Mouse (Mus musculus) lung, embryonic 16.5 days (tissue): ENCODE measurements around the gene Ppp1r14d. TPM values are rescaled to one million over a fixed set of nuclear protein-coding genes. Genes with fewer than 3 reads are reported as not detected.

Experiments
- ATAC-seq: fragments of 200-750 bp; cut with Nextera tagmentation; 2 replicates; pipeline ENCODE4 v1.8.0; 2017; ENCODE audit warnings: low read depth, mild to moderate bottlenecking, moderate library complexity
- H3K27ac ChIP-seq: fragments of 300-500 bp; sonication (generic); 2 replicates; pipeline ENCODE4 v1.5.1; 2014; ENCODE audit warnings: mild to moderate bottlenecking, control low read depth, low read length
- H3K27me3 ChIP-seq: fragments of 300-500 bp; sonication (generic); 2 replicates; pipeline ENCODE4 v1.6.1; 2014; ENCODE audit warnings: low read depth, low read length, mixed read lengths; ENCODE audit not compliant: control insufficient read depth, insufficient read depth
- H3K36me3 ChIP-seq: fragments of 300-500 bp; sonication (generic); 2 replicates; pipeline ENCODE4 v1.6.1; 2014; ENCODE audit warnings: low read length; ENCODE audit not compliant: control insufficient read depth, insufficient read depth
- H3K4me1 ChIP-seq: fragments of 300-500 bp; sonication (generic); replicated peaks from 2 replicates; pipeline ENCODE4 v1.6.1; 2014; ENCODE audit warnings: low read length, mixed read lengths; ENCODE audit not compliant: control insufficient read depth, insufficient read depth
- H3K4me2 ChIP-seq: fragments of 300-500 bp; sonication (generic); 2 replicates; pipeline ENCODE4 v1.6.1; 2014; ENCODE audit warnings: low read depth, low read length, control low read depth
- H3K4me3 ChIP-seq: fragments of 300-500 bp; sonication (generic); 2 replicates; pipeline ENCODE4 v1.5.1; 2014; ENCODE audit warnings: mild to moderate bottlenecking, low read length, control low read depth
- H3K9ac ChIP-seq: fragments of 300-500 bp; sonication (generic); 2 replicates; pipeline ENCODE4 v1.6.1; 2014; ENCODE audit warnings: low read length, control low read depth
- H3K9me3 ChIP-seq: fragments of 300-500 bp; sonication (generic); 2 replicates; pipeline ENCODE4 v1.6.1; 2016; ENCODE audit warnings: low read length; ENCODE audit not compliant: control insufficient read depth
- WGBS: fragments of 180-500 bp; shearing (Covaris S2); extraction: QIAGEN DNeasy Blood & Tissue Kit; methylation state at CpG from one replicate; pipeline ENCODE4 v1.1.7; 2014; 5-methylcytosine and 5-hydroxymethylcytosine counted together
- polyA plus RNA-seq: library from polyadenylated mRNA; unstranded; fragments of >200 nt; fragmentation: Nextera tagmentation; extraction: Ambion mirVana; gene quantifications from 2 replicates; pipeline ENCODE4 v1.2.1, GENCODE M21; 2015

Gene Ppp1r14d
- polyA plus RNA-seq, 1 experiment from 2014 or later: 0.73 TPM

- Histone ChIP-seq H3K4me3 (no peak overlapping the region), H3K4me2 (no peak overlapping the region), H3K9ac (no peak overlapping the region), H3K27ac (no peak overlapping the region), H3K27me3 (no peaks in the 10 kb centered on the region), H3K9me3 (no peaks in the 10 kb centered on the region), H3K36me3 (peaks cover 14% of the 10 kb centered on the region), H3K4me1 (no peaks in the 10 kb centered on the region)
- WGBS: 87% methylated on average over 7 of the region's 7 CpGs
- ATAC-seq: no peak
These were observed 46.8 kb downstream of the Ppp1r14d start for GRCm38 (mm10) chr2:119182914-119183313.

- no peak overlapping the region for H3K4me2 ChIP-seq
- no peak for ATAC-seq
- WGBS: 77% methylated on average over 5 of the region's 5 CpGs
- H3K27ac ChIP-seq: no peak overlapping the region
- H3K4me1 ChIP-seq: peaks cover 10% of the 10 kb centered on the region
- H3K9ac ChIP-seq: no peak overlapping the region
- H3K27me3 ChIP-seq: no peaks in the 10 kb centered on the region
- no peaks in the 10 kb centered on the region for H3K9me3 ChIP-seq
- no peak overlapping the region for H3K4me3 ChIP-seq
- peaks cover 9% of the 10 kb centered on the region; the same call in 1 of the 2 replicates for H3K36me3 ChIP-seq
These were observed 52.2 kb downstream of the Ppp1r14d start for GRCm38 (mm10) chr2:119177384-119177939.

- 53% methylated on average over 3 of the region's 3 CpGs for WGBS
- no peak overlapping the region for H3K4me2 ChIP-seq
- H3K27me3 ChIP-seq: no peaks in the 10 kb centered on the region
- no peak overlapping the region for H3K4me3 ChIP-seq
- H3K36me3 ChIP-seq: peaks cover 9% of the 10 kb centered on the region; the same call in 1 of the 2 replicates
- no peak for ATAC-seq
- no peak overlapping the region for H3K27ac ChIP-seq
- H3K4me1 ChIP-seq: peaks cover 11% of the 10 kb centered on the region
- no peak overlapping the region for H3K9ac ChIP-seq
- no peaks in the 10 kb centered on the region for H3K9me3 ChIP-seq
These were observed 52.9 kb downstream of the Ppp1r14d start for GRCm38 (mm10) chr2:119176761-119177160.

GRCm38 (mm10) chr2:119175614-119176013 is 54.1 kb downstream of the Ppp1r14d start:
- no peaks in the 10 kb centered on the region for H3K9me3 ChIP-seq
- peaks cover 9% of the 10 kb centered on the region; the same call in 1 of the 2 replicates for H3K36me3 ChIP-seq
- no peaks in the 10 kb centered on the region for H3K27me3 ChIP-seq
- H3K4me3 ChIP-seq: no peak overlapping the region
- WGBS: 43% methylated on average over 6 of the region's 6 CpGs
- no peak for ATAC-seq
- no peak overlapping the region; the same call in 1 of the 2 replicates for H3K27ac ChIP-seq
- H3K4me2 ChIP-seq: no peak overlapping the region
- H3K4me1 ChIP-seq: peaks cover 11% of the 10 kb centered on the region
- no peak overlapping the region for H3K9ac ChIP-seq

- Histone ChIP-seq H3K4me1 (peaks cover 11% of the 10 kb centered on the region), H3K27ac (no peak overlapping the region), H3K36me3 (peaks cover 5% of the 10 kb centered on the region; the same call in 1 of the 2 replicates), H3K4me3 (no peak overlapping the region), H3K9me3 (no peaks in the 10 kb centered on the region), H3K4me2 (no peak overlapping the region), H3K9ac (no peak overlapping the region), H3K27me3 (no peaks in the 10 kb centered on the region)
- no peak for ATAC-seq
- 64% methylated on average over 14 of the region's 14 CpGs for WGBS
These were observed 54.8 kb downstream of the Ppp1r14d start for GRCm38 (mm10) chr2:119174866-119175265.

- H3K4me3 ChIP-seq: no peak within 1 kb of the TSS
- ATAC-seq: no peak
- no peak within 1 kb of the TSS for H3K4me2 ChIP-seq
- no peak within 1 kb of the TSS; the same call in 1 of the 2 replicates for H3K27ac ChIP-seq
- H3K36me3 ChIP-seq: no peaks in the 10 kb centered on the region; the same call in 1 of the 2 replicates
- no peaks in the 10 kb centered on the region for H3K9me3 ChIP-seq
- H3K27me3 ChIP-seq: no peaks in the 10 kb centered on the region
- H3K9ac ChIP-seq: no peak within 1 kb of the TSS
- peaks cover 11% of the 10 kb centered on the region for H3K4me1 ChIP-seq
- WGBS: 63% methylated on average over 8 of the region's 8 CpGs
These were observed 55.6 kb downstream of the Ppp1r14d start, which contains the start of gene Gm14137 for GRCm38 (mm10) chr2:119173991-119174651. Gm14137 (plus strand) TSS chr2:119174509.

- Histone ChIP-seq H3K4me3 (0 out of 2 replicates have a peak overlapping the region, but pooled peaks have one; percentile 16), H3K9me3 (no peaks in the 10 kb centered on the region), H3K27ac (peak overlapping the region; percentile 63), H3K36me3 (no peaks in the 10 kb centered on the region; the same call in 1 of the 2 replicates), H3K4me2 (peak overlapping the region; percentile 35), H3K27me3 (no peaks in the 10 kb centered on the region; the same call in 1 of the 2 replicates), H3K9ac (peak overlapping the region; percentile 45), H3K4me1 (peaks cover 11% of the 10 kb centered on the region)
- WGBS: 17% methylated on average over 13 of the region's 13 CpGs
- peak; percentile 82 for ATAC-seq
These were observed 56.7 kb downstream of the Ppp1r14d start for GRCm38 (mm10) chr2:119172862-119173576.

GRCm38 (mm10) chr2:119172446-119172845 is 57.3 kb downstream of the Ppp1r14d start:
- H3K27ac ChIP-seq: no peak overlapping the region
- no peak for ATAC-seq
- H3K4me3 ChIP-seq: no peak overlapping the region
- H3K4me1 ChIP-seq: peaks cover 15% of the 10 kb centered on the region
- H3K4me2 ChIP-seq: no peak overlapping the region
- H3K9me3 ChIP-seq: no peaks in the 10 kb centered on the region
- 87% methylated on average over 7 of the region's 7 CpGs for WGBS
- H3K36me3 ChIP-seq: no peaks in the 10 kb centered on the region; the same call in 1 of the 2 replicates
- H3K9ac ChIP-seq: peak overlapping the region; percentile 45; the same call in 1 of the 2 replicates
- H3K27me3 ChIP-seq: peaks cover 3% of the 10 kb centered on the region; the same call in 1 of the 2 replicates

- no peak for ATAC-seq
- WGBS: 50% methylated on average over 8 of the region's 8 CpGs
- Histone ChIP-seq H3K27ac (no peak overlapping the region), H3K9me3 (no peaks in the 10 kb centered on the region), H3K27me3 (peaks cover 3% of the 10 kb centered on the region; the same call in 1 of the 2 replicates), H3K4me2 (no peak overlapping the region), H3K9ac (no peak overlapping the region), H3K36me3 (no peaks in the 10 kb centered on the region; the same call in 1 of the 2 replicates), H3K4me1 (peaks cover 23% of the 10 kb centered on the region), H3K4me3 (no peak overlapping the region)
These were observed 58.1 kb downstream of the Ppp1r14d start for GRCm38 (mm10) chr2:119171574-119171973.
